Mouse (Mus musculus) urinary bladder, postnatal 25 days (tissue): ENCODE results near the gene Tbx6.

Experiments used
- DNase-seq: peaks from one replicate; pipeline ENCODE4 v3.0.0; 2022; ENCODE audit warnings: low spot score

Tbx6 gene

GRCm38 (mm10) chr7:126780971-126781635 lies at the start of gene Tbx6:
Tbx6 (plus strand) TSS chr7:126781483.
- no peak for DNase-seq

- DNase-seq, result no peak
These were observed 45.2 kb upstream of the Tbx6 start for GRCm38 (mm10) chr7:126736122-126736521.

GRCm38 (mm10) chr7:126739551-126739950 lies 41.7 kb upstream of the Tbx6 start:
- no peak for DNase-seq

GRCm38 (mm10) chr7:126740132-126740735 lies 41.0 kb upstream of the Tbx6 start:
- DNase-seq, result no peak

- no peak for DNase-seq
These were observed 40.3 kb upstream of the Tbx6 start for GRCm38 (mm10) chr7:126740977-126741376.

- no peak for DNase-seq
These were observed 39.8 kb upstream of the Tbx6 start for GRCm38 (mm10) chr7:126741452-126741851.

- no peak for DNase-seq
These were observed 39.3 kb upstream of the Tbx6 start for GRCm38 (mm10) chr7:126741964-126742482.

GRCm38 (mm10) chr7:126746066-126746465 lies 35.2 kb upstream of the Tbx6 start:
- DNase-seq, result no peak

- DNase-seq, result no peak
These were observed 34.5 kb upstream of the Tbx6 start for GRCm38 (mm10) chr7:126746798-126747197.

- DNase-seq, result no peak
These were observed 32.5 kb upstream of the Tbx6 start for GRCm38 (mm10) chr7:126748824-126749223.

- DNase-seq, result no peak
These were observed 31.5 kb upstream of the Tbx6 start for GRCm38 (mm10) chr7:126749582-126750343.

GRCm38 (mm10) chr7:126754866-126755265 lies 26.4 kb upstream of the Tbx6 start:
- DNase-seq, result peak; percentile 66

GRCm38 (mm10) chr7:126758539-126758938 lies 22.7 kb upstream of the Tbx6 start:
- no peak for DNase-seq

GRCm38 (mm10) chr7:126759050-126759671 lies 22.1 kb upstream of the Tbx6 start, which contains the start of gene Mapk3:
Mapk3 (plus strand) TSS chr7:126759601.
- peak; percentile 82 for DNase-seq

- no peak for DNase-seq
These were observed 21.5 kb upstream of the Tbx6 start for GRCm38 (mm10) chr7:126759672-126760390.

- peak; percentile 57 for DNase-seq
These were observed 20.9 kb upstream of the Tbx6 start for GRCm38 (mm10) chr7:126760391-126760802.

GRCm38 (mm10) chr7:126760956-126761355 lies 20.3 kb upstream of the Tbx6 start:
- no peak for DNase-seq

- no peak for DNase-seq
These were observed 19.7 kb upstream of the Tbx6 start for GRCm38 (mm10) chr7:126761529-126762067.

- DNase-seq, result no peak
These were observed 18.7 kb upstream of the Tbx6 start for GRCm38 (mm10) chr7:126762471-126763008.

GRCm38 (mm10) chr7:126765540-126765939 lies 15.7 kb upstream of the Tbx6 start:
- no peak for DNase-seq

GRCm38 (mm10) chr7:126766201-126766600 lies 15.1 kb upstream of the Tbx6 start, which contains the start of gene Gdpd3:
Gdpd3 (plus strand) TSS chr7:126766334.
- no peak for DNase-seq
